Mouse (Mus musculus): ENCODE data around the gene C87499. TPM values are rescaled to one million over a fixed set of nuclear protein-coding genes. Genes with fewer than 3 reads are reported as not detected.

C87499 gene
- not detected for total RNA-seq (2018; cell fraction: chromatin; rRNA removed)
- total RNA-seq (2018; cell fraction: cytosol; rRNA removed), result not detected
- not detected for total RNA-seq (2018; cell fraction: nucleus; rRNA removed)
- not detected in 3 replicates for polyA plus RNA-seq (2018)

- no peaks in the 10 kb centered on the region for H3K36me3 ChIP-seq (ENCODE audit: inconsistent target)
- no peak within 1 kb of the TSS for H3K27ac ChIP-seq
- 97% methylated on average over 4 of the region's 4 CpGs for WGBS (ENCODE audit: missing documents)
- H3K79me2 ChIP-seq (ENCODE audit: inconsistent target), result no peaks in the 10 kb centered on the region
- no peak within 1 kb of the TSS for H3K4me3 ChIP-seq (ENCODE audit: inconsistent target)
Measured at GRCm38 (mm10) chr4:88634311-88634710, at the start of gene C87499. TSS of gene C87499 (minus strand) at chr4:88634411.

GRCm38 (mm10) chr4:88683812-88684211, 49.6 kb upstream of the C87499 start, which contains the start of gene Ifna2:
TSS of gene Ifna2 (minus strand) at chr4:88683912.
- no peaks in the 10 kb centered on the region for H3K36me3 ChIP-seq (ENCODE audit: inconsistent target)
- WGBS (ENCODE audit: missing documents), result 60% methylated on average over 1 of the region's 1 CpGs
- no peak within 1 kb of the TSS for H3K4me3 ChIP-seq (ENCODE audit: inconsistent target)
- no peak within 1 kb of the TSS for H3K27ac ChIP-seq
- H3K79me2 ChIP-seq (ENCODE audit: inconsistent target), result no peaks in the 10 kb centered on the region

GRCm38 (mm10) chr4:88681353-88681752, 47.1 kb upstream of the C87499 start:
- H3K36me3 ChIP-seq (ENCODE audit: inconsistent target), result no peaks in the 10 kb centered on the region
- H3K27ac ChIP-seq, result no peak overlapping the region
- no peak overlapping the region for H3K4me3 ChIP-seq (ENCODE audit: inconsistent target)
- 4% methylated on average over 3 of the region's 3 CpGs for WGBS (ENCODE audit: missing documents)
- H3K79me2 ChIP-seq (ENCODE audit: inconsistent target), result no peaks in the 10 kb centered on the region

GRCm38 (mm10) chr4:88680362-88680761, 46.2 kb upstream of the C87499 start:
- no peaks in the 10 kb centered on the region for H3K79me2 ChIP-seq (ENCODE audit: inconsistent target)
- H3K4me3 ChIP-seq (ENCODE audit: inconsistent target), result no peak overlapping the region
- 34% methylated on average over 8 of the region's 8 CpGs for WGBS (ENCODE audit: missing documents)
- no peak overlapping the region for H3K27ac ChIP-seq
- no peaks in the 10 kb centered on the region for H3K36me3 ChIP-seq (ENCODE audit: inconsistent target)

- H3K27ac ChIP-seq, result no peak within 1 kb of the TSS
- H3K79me2 ChIP-seq (ENCODE audit: inconsistent target), result no peaks in the 10 kb centered on the region
- 14% methylated on average over 1 of the region's 1 CpGs for WGBS (ENCODE audit: missing documents)
- no peak within 1 kb of the TSS for H3K4me3 ChIP-seq (ENCODE audit: inconsistent target)
- H3K36me3 ChIP-seq (ENCODE audit: inconsistent target), result no peaks in the 10 kb centered on the region
Measured at GRCm38 (mm10) chr4:88676824-88677223, 42.6 kb upstream of the C87499 start, which contains the start of gene Ifna16. TSS of gene Ifna16 (minus strand) at chr4:88676924.

GRCm38 (mm10) chr4:88655461-88655860, 21.2 kb upstream of the C87499 start:
- Histone ChIP-seq H3K27ac (no peak overlapping the region), H3K4me3 (ENCODE audit: inconsistent target) (no peak overlapping the region), H3K79me2 (ENCODE audit: inconsistent target) (no peaks in the 10 kb centered on the region), H3K36me3 (ENCODE audit: inconsistent target) (no peaks in the 10 kb centered on the region)
- 46% methylated on average over 1 of the region's 1 CpGs for WGBS (ENCODE audit: missing documents)

- no peaks in the 10 kb centered on the region for H3K79me2 ChIP-seq (ENCODE audit: inconsistent target)
- no peak overlapping the region for H3K4me3 ChIP-seq (ENCODE audit: inconsistent target)
- no peaks in the 10 kb centered on the region for H3K36me3 ChIP-seq (ENCODE audit: inconsistent target)
- H3K27ac ChIP-seq, result no peak overlapping the region
- WGBS (ENCODE audit: missing documents), result 85% methylated on average over 3 of the region's 3 CpGs
Measured at GRCm38 (mm10) chr4:88653644-88654043, 19.4 kb upstream of the C87499 start.

- H3K36me3 ChIP-seq (ENCODE audit: inconsistent target), result no peaks in the 10 kb centered on the region
- H3K4me3 ChIP-seq (ENCODE audit: inconsistent target), result no peak within 1 kb of the TSS
- H3K27ac ChIP-seq, result no peak within 1 kb of the TSS
- 17% methylated on average over 2 of the region's 2 CpGs for WGBS (ENCODE audit: missing documents)
- H3K79me2 ChIP-seq (ENCODE audit: inconsistent target), result no peaks in the 10 kb centered on the region
Measured at GRCm38 (mm10) chr4:88644359-88644758, 10.1 kb upstream of the C87499 start, which contains the start of gene Ifna13. TSS of gene Ifna13 (minus strand) at chr4:88644459.

GRCm38 (mm10) chr4:88642526-88642925, 8.3 kb upstream of the C87499 start:
- no peaks in the 10 kb centered on the region for H3K36me3 ChIP-seq (ENCODE audit: inconsistent target)
- H3K79me2 ChIP-seq (ENCODE audit: inconsistent target), result no peaks in the 10 kb centered on the region
- no peak overlapping the region for H3K4me3 ChIP-seq (ENCODE audit: inconsistent target)
- H3K27ac ChIP-seq, result no peak overlapping the region
- 44% methylated on average over 2 of the region's 2 CpGs for WGBS (ENCODE audit: missing documents)

- WGBS (ENCODE audit: missing documents), result 13% methylated on average over 11 of the region's 11 CpGs
- H3K4me3 ChIP-seq (ENCODE audit: inconsistent target), result peak overlapping the region; percentile 55
Measured at GRCm38 (mm10) chr4:88641077-88641831, 7.0 kb upstream of the C87499 start.

GRCm38 (mm10) chr4:88640704-88641076, 6.5 kb upstream of the C87499 start:
- no peaks in the 10 kb centered on the region for H3K79me2 ChIP-seq (ENCODE audit: inconsistent target)
- 13% methylated on average over 8 of the region's 8 CpGs for WGBS (ENCODE audit: missing documents)
- H3K36me3 ChIP-seq (ENCODE audit: inconsistent target), result no peaks in the 10 kb centered on the region
- H3K4me3 ChIP-seq (ENCODE audit: inconsistent target), result peak overlapping the region; percentile 55
- H3K27ac ChIP-seq, result no peak overlapping the region

More at GRCm38 (mm10) chr4:88641077-88641831, 7.0 kb upstream of the C87499 start:
- no peak overlapping the region for H3K27ac ChIP-seq
- H3K79me2 ChIP-seq (ENCODE audit: inconsistent target), result no peaks in the 10 kb centered on the region
- no peaks in the 10 kb centered on the region for H3K36me3 ChIP-seq (ENCODE audit: inconsistent target)

GRCm38 (mm10) chr4:88603276-88603675, 30.9 kb downstream of the C87499 start, which contains the start of gene Ifna12:
TSS of gene Ifna12 (minus strand) at chr4:88603376.
- no peak within 1 kb of the TSS for H3K27ac ChIP-seq
- no peaks in the 10 kb centered on the region for H3K79me2 ChIP-seq (ENCODE audit: inconsistent target)
- no peaks in the 10 kb centered on the region for H3K36me3 ChIP-seq (ENCODE audit: inconsistent target)
- H3K4me3 ChIP-seq (ENCODE audit: inconsistent target), result no peak within 1 kb of the TSS

GRCm38 (mm10) chr4:88592285-88592684, 41.9 kb downstream of the C87499 start, which contains the start of gene Ifna9:
TSS of gene Ifna9 (minus strand) at chr4:88592385.
- Histone ChIP-seq H3K4me3 (ENCODE audit: inconsistent target) (no peak within 1 kb of the TSS), H3K36me3 (ENCODE audit: inconsistent target) (no peaks in the 10 kb centered on the region), H3K27ac (no peak within 1 kb of the TSS), H3K79me2 (ENCODE audit: inconsistent target) (no peaks in the 10 kb centered on the region)
- WGBS (ENCODE audit: missing documents), result 46% methylated on average over 1 of the region's 1 CpGs
